Mouse (Mus musculus) kidney, postnatal 25 days (tissue): ENCODE results near the gene Spg7.
A peak's percentile ranks its signal among the peaks of the same experiment; 100 is the strongest.
"Not testable (repeated sequence)": the region's sequence is repeated elsewhere in the genome, so short reads cannot be mapped to it uniquely, and the experiment has no call there.

Experiments used
- DNase-seq, 2 experiments: peaks; one replicate each; pipeline ENCODE4 v3.0.0; 2021; ENCODE audit warnings: mixed read lengths in 2 of 2

Gene Spg7

GRCm38 (mm10) chr8:123062721-123063120 lies at the start of gene Spg7:
Spg7 (plus strand) TSS chr8:123062942.
- DNase-seq, result no peak

- DNase-seq, result no peak
These were observed 48.3 kb upstream of the Spg7 start for GRCm38 (mm10) chr8:123014429-123014828.

GRCm38 (mm10) chr8:123015074-123015473 lies 47.7 kb upstream of the Spg7 start:
- DNase-seq, result no peak

GRCm38 (mm10) chr8:123017143-123017542 lies 45.6 kb upstream of the Spg7 start:
- DNase-seq, result no peak

GRCm38 (mm10) chr8:123018484-123019164 lies 44.1 kb upstream of the Spg7 start:
- peak; percentile 35 to 55 for DNase-seq

GRCm38 (mm10) chr8:123020084-123020483 lies 42.7 kb upstream of the Spg7 start:
- DNase-seq, result no peak

- no peak for DNase-seq
These were observed 41.9 kb upstream of the Spg7 start for GRCm38 (mm10) chr8:123020859-123021258.

GRCm38 (mm10) chr8:123021259-123021658 lies 41.5 kb upstream of the Spg7 start:
- DNase-seq, result peak; percentile 30 to 67

- no peak for DNase-seq
These were observed 40.0 kb upstream of the Spg7 start for GRCm38 (mm10) chr8:123022727-123023126.

GRCm38 (mm10) chr8:123024226-123024625 lies 38.5 kb upstream of the Spg7 start:
- DNase-seq, result no peak

- no peak for DNase-seq
These were observed 36.8 kb upstream of the Spg7 start for GRCm38 (mm10) chr8:123025951-123026351.

- DNase-seq, result no peak
These were observed 35.0 kb upstream of the Spg7 start for GRCm38 (mm10) chr8:123027786-123028185.

- not testable (repeated sequence) for DNase-seq
These were observed 32.7 kb upstream of the Spg7 start for GRCm38 (mm10) chr8:123030091-123030490.

- no peak for DNase-seq
These were observed 31.3 kb upstream of the Spg7 start for GRCm38 (mm10) chr8:123031321-123031978.

GRCm38 (mm10) chr8:123032730-123033129 lies 30.0 kb upstream of the Spg7 start:
- DNase-seq, result no peak

- no peak for DNase-seq
These were observed 29.3 kb upstream of the Spg7 start for GRCm38 (mm10) chr8:123033431-123033830.

- no peak for DNase-seq
These were observed 28.6 kb upstream of the Spg7 start for GRCm38 (mm10) chr8:123034171-123034570.

GRCm38 (mm10) chr8:123036956-123037355 lies 25.8 kb upstream of the Spg7 start:
- DNase-seq, result no peak

GRCm38 (mm10) chr8:123037487-123037886 lies 25.3 kb upstream of the Spg7 start:
- DNase-seq, result no peak

- no peak for DNase-seq
These were observed 24.4 kb upstream of the Spg7 start for GRCm38 (mm10) chr8:123038351-123038750.

GRCm38 (mm10) chr8:123039376-123040109 lies 23.2 kb upstream of the Spg7 start:
- DNase-seq, result no peak

- no peak for DNase-seq
These were observed 22.6 kb upstream of the Spg7 start for GRCm38 (mm10) chr8:123040110-123040650.

GRCm38 (mm10) chr8:123041008-123041773 lies 21.6 kb upstream of the Spg7 start:
- DNase-seq, result peak; percentile 63 to 73
